Mouse (Mus musculus) ovary, postnatal 14 days (tissue): ENCODE data around the gene A330070K13Rik.

Source experiments
- DNase-seq: peaks from one replicate; pipeline ENCODE4 v3.0.0; 2022; ENCODE audit warnings: low spot score

Gene A330070K13Rik

DNA sequence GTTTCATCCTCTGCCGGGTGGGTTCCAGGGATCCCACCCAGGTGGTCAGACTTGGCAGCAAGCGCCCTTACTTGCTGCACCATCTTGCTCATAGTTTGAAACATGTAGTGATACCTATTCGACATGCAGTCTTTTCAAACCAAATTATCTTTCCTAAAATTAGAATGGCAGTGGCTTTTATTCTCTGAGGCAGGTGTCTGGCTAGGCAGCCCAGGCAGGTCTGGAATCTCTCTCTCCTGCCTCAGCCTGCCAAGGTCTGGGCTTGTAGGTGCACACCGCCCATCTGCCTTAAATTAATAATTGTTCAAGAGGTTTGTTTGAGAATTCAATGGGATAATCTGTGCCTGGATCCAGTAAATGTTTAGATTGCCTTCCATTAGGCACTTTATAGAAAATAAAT is 53.6 kb downstream of the A330070K13Rik start:
- no peak for DNase-seq

DNA sequence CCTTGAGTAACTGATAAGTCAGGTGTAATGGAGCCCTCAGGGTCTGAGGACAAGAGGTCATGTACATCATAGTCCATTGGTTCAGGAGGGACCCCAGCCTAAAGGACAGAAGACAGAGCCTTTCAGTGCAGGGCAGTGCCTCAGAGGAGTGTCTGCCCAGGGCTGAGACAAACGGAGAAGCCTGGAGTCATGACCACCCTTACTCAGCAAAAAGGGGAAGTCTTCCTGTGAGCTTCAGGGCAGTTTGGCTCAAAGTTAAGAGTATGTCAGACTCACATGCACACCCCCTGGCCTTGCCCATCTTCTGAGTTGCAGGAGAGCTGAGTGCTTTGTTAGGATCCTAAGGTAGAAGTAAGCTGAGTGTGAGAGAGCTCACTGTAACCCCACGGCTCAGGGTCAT is 54.5 kb downstream of the A330070K13Rik start:
- no peak for DNase-seq
